Mouse (Mus musculus) testis, postnatal 14 days (tissue): ENCODE results near the gene Chil5.
A peak's percentile ranks its signal among the peaks of the same experiment; 100 is the strongest.
"Not testable (repeated sequence)": the region's sequence is repeated elsewhere in the genome, so short reads cannot be mapped to it uniquely, and the experiment has no call there.

Source experiments
- DNase-seq: peaks from one replicate; pipeline ENCODE4 v3.0.0; 2021; ENCODE audit warnings: low spot score

Gene Chil5

DNA sequence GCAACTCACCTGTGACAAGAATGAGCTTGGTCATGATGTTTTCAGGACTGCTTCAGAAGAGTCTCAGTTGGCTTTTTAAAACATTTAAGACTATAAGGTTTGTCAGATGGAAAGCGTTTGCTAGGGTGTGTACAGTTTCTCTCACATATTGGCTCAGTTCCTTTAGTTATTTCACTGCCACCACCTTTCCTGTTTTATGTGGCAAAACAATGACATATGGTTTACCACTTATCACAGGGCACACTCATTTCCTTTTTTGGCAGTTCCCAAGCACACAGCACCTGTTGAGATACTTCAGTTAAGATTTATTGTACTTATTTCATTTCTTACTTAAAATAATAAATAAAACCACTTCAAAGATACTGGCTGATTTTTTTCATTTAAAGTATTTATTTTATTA is at the start of gene Chil5:
Gene Chil5, minus strand, starts transcription at position 34 of the 400 bp plus-strand sequence.
- no peak for DNase-seq

DNA sequence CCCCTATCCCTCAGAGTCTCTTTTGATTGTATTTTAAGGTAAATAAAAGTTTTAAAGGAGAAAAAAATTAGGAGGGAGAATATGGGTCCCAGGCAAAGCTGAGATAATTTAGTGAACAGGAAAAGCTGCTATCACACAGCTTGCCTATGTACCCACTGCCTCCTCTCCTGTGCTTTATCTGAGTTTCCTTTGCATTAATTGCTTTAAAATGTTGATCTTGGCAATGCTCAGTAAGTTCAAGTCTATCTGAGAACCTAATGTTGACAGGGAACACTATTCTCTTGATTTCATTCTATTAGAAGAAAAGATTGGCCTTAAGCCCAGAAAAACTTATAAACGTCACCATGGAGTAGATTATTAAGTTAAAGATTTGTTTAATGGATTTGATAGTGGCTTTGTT is 42.2 kb upstream of the Chil5 start:
- no peak for DNase-seq

DNA sequence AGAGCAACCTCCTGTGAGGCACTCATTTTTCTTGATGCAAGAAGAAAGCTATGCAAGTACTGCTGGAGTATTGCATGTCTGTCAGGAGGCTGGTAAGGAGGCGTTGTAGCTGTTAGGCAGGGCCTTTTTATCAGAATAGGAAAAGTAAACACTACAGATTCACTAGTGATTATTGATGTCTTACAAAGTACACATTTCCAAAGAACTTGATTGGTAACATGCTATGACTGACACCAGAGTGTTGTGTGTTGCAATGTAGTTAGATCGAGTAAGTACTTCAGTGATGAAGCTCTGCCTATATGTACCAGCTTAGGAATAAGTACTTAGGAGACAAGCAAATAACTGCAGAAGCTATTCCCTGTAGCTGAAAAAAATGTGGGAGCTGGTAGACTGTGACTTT is 38.4 kb upstream of the Chil5 start:
- no peak for DNase-seq

DNA sequence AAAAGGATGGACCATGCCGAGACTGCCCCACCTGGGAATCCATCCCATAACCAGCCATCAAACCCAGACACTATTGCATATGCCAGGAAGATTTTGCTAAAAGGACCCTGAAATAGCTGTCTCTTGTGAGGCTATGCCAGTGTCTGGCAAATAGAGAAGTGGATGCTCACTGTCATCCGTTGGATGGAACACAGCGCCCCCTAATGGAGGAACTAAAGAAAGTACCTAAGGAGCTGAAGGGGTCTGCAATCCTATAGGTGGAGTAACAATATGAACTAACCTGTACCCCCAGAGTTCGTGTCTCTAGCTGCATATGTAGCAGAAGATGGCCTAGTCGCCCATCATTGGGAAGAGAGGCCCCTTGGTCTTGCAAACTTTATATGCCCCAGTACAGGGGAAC is 35.1 kb upstream of the Chil5 start:
- DNase-seq, result peak; percentile 11

DNA sequence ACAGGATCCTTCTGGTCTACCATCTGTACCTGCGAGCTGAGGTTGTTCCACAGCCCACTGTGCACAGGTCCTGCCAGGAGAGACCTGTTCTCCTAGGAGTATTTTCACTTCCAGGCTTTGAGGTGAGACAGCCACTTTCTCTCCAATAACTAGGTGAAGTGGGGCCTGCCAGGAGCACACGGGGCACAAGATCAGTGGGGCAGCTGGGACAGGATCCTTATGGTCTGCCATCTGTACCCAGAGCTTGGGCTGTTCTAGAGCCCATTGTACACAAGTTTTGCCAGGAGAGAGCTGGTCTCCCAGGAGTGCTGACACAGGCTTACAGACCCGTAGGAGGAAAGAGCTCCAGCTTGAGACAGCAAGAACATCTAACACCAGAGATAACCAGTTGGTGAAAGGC is 25.4 kb upstream of the Chil5 start:
- DNase-seq, result no peak

DNA sequence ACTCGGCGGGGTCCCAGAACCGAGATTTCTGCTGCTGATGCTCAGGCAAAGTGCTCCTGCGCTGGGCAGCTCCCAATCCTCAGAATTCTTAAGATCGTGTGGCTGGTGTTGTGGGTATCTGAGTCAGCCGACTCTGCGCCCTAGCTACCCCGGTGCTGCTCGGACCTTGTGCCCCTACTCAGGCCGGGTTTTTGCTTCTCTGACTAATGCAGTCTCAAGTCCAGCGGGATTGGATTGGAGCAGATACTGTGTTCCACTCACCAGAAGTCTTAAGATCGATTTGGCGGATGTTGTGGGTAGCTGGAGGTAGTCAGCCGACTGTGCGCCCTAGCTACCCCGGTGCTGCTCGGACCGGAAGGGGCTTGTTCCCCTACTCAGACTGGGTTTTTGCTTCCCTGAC is 19.3 kb upstream of the Chil5 start:
- DNase-seq, result no peak

DNA sequence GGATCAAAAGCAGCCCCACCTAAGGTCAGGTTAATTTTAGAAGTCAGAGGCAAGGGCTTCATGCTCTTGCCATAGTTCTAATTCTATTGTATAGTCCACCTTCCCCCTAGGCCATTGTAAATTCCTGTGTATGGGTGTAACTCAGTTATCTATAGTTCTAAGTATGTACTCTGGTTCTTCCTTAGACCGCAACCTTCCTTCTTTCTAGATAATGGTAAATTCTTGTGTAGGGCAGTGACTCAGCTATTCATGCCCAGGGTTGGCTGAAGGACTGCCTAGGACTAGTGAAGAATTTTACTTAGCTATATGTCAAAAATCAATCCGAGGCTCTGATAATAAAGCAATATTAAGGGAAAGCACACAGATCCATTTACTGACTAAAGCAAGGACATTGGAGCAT is 7.7 kb upstream of the Chil5 start:
- no peak for DNase-seq

DNA sequence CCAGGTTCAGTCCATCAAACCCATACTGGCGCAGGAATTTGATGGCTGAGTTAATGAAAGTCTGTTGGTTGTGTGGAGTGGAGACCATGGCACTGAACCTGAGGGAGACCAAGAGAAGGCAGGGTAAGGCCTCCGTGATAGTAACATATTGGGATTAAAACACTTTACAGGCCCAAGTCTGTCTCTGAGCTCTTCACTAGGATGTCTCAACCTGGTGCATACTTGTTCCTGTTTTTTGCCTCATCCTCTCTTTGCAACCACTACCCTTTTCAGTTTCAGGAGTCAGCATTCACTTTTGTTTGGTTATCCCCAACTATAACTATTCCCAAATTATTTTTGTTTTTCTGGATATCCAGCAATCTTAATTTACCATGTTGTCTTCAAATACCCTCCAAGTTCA is 8.5 kb downstream of the Chil5 start:
- no peak for DNase-seq

DNA sequence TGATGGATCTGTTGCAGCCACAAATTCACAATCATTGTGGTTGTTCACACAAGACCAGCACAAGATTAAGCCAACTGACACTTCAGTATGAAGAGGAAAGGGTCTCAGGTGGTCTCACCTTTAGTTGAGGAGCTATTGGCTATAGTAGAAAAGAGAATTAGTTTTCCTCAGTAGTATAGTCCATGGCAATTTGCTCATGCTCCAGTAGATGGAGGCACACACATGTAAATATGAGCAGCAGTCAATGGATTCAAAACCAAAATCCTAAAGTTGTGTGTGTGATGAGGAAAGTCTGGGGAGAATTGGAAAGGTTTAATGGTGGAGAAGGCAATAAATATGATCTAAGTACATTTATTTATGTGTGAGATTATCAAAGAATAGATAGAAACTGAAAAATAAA is 10.8 kb downstream of the Chil5 start:
- no peak for DNase-seq

DNA sequence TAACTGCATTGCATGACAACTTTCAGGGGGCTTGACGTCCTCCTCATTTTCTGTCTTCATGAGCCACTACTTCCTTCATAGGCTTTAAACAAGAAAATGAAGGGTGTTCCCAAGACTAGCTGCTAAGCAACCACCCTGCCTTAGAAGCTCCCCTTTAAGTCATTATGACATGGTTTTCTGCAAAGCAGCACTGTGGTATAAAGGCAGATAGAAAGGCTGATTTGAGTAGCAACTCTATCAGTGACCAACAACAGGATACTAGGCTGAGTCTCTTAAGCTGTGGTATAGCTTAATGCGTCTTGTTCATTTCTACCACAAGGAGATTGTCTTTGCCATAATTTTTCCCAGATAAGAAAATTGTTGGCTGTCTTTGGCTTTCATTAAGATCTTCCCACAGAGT is 18.1 kb downstream of the Chil5 start, which contains the start of gene Pifo:
Gene Pifo, minus strand, starts transcription at position 101 of the 400 bp plus-strand sequence.
- DNase-seq, result no peak

DNA sequence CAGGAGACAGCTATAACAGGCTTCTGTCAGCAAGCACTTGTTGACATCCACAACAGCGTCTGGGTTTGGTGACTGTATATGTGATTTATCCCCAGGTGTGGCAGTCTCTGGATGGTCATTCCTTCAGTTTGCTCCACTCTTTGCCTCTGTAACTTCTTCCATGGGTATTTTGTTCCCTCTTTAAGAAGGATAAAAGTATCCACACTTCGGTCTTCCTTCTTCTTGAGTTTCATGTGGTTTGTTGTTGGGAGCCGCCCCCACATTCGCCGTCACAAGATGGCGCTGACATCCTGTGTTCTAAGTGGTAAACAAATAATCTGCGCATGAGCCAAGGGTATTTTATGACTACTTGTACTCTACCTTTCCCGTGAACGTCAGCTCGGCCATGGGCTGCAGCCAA is 29.3 kb downstream of the Chil5 start:
- not testable (repeated sequence) for DNase-seq

DNA sequence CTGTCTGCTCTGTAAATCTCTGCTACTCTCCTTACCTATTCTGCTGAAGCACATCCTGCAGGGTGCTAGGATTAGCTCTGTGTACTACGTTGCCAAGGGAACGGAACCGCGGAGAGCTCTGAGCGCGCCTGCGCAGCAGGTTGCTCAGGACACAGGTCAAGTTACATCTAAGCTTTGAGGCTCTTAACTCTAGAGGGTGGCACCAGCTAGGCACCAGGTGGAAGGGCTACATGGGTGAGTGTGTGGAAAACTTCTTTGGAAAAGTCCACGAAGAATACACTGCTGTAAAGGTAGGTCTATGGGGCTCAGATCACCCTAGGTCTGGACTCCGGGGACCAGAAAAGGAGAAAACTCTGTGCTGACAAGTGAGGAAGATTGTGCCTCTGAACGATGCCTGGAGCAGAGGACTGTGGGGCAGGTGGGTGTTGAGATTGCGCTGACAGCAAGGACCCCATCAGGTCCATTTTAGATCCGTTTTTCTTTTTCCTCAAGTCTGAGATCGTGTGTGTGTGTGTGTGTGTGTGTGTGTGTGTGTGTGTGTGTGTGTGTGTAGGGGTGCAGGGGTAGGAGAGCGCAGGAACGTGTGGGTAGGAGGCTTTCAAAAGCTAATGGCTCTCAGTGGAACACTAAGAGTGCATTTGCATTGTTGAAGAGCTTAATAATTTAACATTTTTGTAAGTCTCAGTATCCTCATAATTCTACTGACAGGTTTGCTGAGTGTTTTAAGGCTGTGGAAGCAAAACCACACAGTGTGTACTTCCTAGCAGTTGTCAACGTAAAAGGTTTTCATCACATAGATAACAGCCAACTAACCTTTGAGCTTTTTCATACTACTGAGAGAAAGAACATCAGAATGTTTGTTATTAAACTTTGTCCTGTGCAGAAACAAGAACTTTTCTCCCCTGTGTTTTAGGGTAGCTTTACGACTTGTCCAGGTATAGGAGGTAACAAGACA is 30.9 kb downstream of the Chil5 start:
- peak; percentile 33 for DNase-seq

DNA sequence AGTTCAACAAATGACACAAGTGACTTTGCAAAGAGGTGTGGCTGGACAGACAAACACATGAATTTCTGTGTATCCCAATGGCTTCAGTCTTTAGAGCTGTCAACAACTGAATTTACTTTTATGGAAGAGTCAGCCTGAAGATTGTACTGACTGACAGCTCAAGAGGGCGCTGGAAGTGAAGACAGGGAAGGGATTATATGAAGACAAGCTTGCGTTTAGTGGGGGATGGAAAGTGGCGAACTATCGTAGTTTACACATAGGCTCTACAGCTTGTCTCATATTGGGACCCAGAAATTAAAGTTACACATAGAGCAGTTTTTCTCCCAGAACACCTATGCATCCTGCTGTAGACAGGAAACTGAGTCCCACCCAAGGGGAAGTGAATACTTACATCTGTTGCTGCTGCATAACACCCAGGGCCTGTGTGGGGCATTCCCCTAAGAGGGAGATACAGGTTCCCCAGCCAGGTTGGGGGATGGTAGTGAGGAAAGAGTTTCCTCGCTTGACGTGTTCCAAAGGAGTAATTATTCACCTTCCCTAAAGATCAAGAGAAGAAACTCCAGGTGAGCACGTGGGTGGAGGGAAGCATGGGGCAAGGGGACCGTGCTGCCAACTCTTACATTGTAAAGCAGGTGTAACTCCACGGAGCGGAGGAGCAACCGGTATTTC is 31.8 kb downstream of the Chil5 start:
- DNase-seq, result no peak

DNA sequence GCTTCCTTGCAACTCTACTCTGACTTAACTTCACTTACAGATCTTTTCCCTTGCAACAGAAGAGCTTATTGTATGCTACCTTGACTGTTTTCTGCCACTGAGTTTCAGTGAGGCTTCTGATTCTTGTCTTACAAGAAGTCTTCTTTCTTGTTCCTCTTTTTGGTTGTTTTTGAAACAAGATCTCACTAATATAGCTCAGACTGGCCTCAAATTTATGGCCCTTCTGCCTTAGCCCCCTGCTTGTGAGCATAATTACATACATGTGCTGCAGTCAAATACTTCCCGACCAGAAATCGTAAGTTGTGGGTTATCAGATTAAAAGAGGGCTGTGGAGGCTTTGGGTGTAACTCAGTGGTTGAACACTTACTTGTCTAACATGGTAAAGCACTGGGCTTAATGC is 37.9 kb downstream of the Chil5 start:
- no peak for DNase-seq

DNA sequence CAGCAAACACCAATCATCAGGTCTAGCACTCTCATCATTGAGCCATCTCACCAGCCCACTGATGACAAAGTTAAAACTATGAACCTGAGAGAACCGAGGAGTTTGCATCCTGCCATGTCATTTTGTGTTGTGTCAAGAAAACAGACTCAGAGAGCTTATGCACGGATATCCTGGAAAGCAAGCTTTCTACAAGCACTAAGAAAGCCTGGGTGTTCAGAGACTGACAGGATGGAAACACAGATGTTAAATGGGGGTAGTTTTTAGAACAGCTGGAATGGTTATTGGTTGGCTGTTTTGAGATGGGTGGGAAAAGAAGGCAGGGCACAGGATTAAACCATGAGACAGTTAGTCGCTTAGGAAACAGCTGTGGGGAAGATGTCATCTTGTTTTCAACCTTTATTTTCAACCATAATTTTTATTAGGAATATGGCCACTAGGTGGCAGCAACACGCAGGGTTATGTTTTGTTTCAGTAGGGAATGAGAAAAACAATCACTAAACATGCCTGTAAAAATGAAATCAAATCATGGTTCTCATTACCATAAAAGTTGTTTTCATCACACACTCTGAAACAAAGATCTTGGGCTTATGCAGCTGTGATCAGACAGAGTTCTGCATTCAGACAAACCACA is 40.8 kb downstream of the Chil5 start:
- no peak for DNase-seq

DNA sequence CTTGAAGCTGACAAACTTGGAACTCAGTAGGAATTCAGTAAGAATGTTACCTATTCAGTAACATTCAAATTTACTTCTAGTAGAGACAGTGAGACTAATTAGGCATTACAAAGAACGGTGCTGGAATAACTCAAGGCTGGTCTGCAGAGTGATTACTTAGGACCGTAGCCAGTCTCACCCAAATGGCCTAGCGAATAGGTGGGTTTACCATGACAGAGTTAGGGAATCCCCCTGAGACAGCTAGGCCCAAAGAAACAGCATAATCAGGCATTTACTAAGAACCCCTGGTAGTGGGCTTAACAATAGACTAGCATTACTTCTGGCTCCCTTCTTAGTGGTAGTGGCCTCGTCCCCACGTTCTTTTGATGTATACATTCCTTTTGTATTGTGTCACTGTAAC is 43.0 kb downstream of the Chil5 start:
- DNase-seq, result not testable (repeated sequence)

DNA sequence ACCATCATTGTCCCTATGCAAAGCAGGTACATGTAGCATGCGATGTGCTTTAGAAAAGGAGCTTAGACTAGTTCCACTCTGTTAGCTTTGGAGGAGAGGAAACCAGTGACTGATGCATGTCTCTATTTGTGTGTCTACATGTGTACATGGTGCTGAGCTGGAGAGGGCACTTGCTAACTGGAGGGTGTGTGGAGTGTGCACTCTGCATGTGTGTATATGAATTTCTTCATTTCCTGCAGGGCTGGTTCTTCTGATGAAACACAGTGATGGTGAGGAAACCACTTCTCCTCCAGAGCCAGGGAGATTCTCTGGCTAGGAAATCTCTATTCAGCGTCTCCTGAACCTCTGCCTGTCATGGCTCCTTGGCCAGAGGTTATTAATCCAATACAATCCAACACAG is 58.4 kb downstream of the Chil5 start:
- DNase-seq, result no peak

DNA sequence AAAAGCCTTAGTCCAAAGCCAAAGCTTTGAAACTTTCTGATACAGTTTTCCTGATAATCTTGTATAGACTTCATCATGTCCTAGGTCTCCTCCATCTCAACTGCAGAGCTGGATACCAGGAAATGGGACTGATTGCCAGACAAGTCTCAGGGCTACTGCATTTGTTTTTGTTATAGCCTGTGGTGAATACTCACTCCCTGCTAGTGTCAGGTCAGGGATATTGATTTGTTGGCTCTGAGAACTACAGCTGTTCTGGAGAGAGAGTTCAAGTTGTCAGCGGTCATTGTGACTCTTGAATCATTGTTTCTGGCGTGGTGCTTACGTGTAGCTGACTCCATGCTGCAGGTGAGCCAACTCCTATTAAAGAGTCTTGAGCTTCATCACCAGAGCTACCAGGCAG is 59.2 kb downstream of the Chil5 start, which contains the start of gene Ovgp1:
Gene Ovgp1, plus strand, starts transcription at position 301 of the 400 bp plus-strand sequence.
- DNase-seq, result no peak

DNA sequence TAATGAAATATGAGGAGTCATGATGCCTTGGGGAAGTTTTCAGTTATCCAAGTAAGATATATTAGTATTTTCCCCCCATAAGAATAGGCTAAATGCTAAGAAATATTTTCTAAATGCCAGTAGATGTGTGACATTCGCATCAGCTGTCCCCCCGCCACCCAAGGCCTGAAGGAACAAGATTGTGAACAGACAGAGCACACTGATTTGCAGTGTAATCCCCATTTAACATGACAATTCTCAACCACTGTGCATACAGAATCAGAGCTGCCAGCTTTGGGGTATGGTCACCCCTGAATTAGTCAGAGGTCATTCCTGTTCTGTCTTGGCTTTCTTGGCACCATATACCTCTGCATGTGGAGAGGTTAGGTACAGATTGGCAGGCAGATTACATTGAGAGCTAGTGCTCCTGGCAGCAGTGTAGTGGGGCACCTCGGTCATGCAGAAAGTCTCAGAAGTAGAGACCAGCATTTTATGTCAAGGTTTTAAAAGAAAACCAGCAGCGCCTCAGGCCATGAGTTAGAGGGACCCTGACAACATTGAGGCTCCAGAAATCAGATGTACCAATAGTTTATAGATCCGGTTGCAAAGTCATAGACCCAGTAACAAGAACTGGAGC is 60.7 kb downstream of the Chil5 start:
- DNase-seq, result no peak
